Mouse (Mus musculus): Measurements from ENCODE around the gene Tcp1.

- TF ChIP-seq CTCF (IDR thresholded peaks at IDR 0.05; ENCODE audit: control insufficient read depth, insufficient read depth, insufficient replicate concordance, low read depth, low read length) (no peak), POLR2A (IDR thresholded peaks at IDR 0.05; ENCODE audit: control insufficient read depth, low read depth, low read length) (no peak)
Measured at GRCm38 (mm10) chr17:12937412-12937970, 22.0 kb downstream of the Tcp1 start.
